Mouse (Mus musculus) hindbrain, embryonic 14.5 days (tissue): ENCODE measurements around the gene Aktip. TPM values are rescaled to one million over a fixed set of nuclear protein-coding genes. Genes with fewer than 3 reads are reported as not detected.

ENCODE experiments used
- ATAC-seq: fragments of 200-750 bp; cut with Nextera tagmentation; 2 replicates; pipeline ENCODE4 v1.8.0; 2017; ENCODE audit warnings: moderate number of reproducible peaks, mild to moderate bottlenecking, moderate TSS enrichment, moderate library complexity; ENCODE audit not compliant: low FRiP score
- DNase-seq: peaks from one replicate; pipeline ENCODE4 v3.0.0-alpha.2; 2015; ENCODE audit warnings: low spot score
- H3K27ac ChIP-seq: fragments of 300-500 bp; sonication (generic); 2 replicates; pipeline ENCODE4 v1.5.1; 2014; ENCODE audit warnings: mild to moderate bottlenecking, moderate library complexity
- H3K27me3 ChIP-seq: fragments of 300-500 bp; sonication (generic); 2 replicates; pipeline ENCODE4 v1.6.1; 2014; ENCODE audit warnings: mild to moderate bottlenecking, low read length, mixed read lengths; ENCODE audit not compliant: control insufficient read depth, insufficient read depth
- H3K36me3 ChIP-seq: fragments of 300-500 bp; sonication (generic); replicated peaks from 2 replicates; pipeline ENCODE4 v1.6.1; 2014; ENCODE audit not compliant: control insufficient read depth, insufficient read depth
- H3K4me1 ChIP-seq: fragments of 300-500 bp; sonication (generic); replicated peaks from 2 replicates; pipeline ENCODE4 v1.6.1; 2014; ENCODE audit warnings: antibody characterized with exemption, low read length, mixed read lengths; ENCODE audit not compliant: control insufficient read depth, insufficient read depth
- H3K4me2 ChIP-seq: fragments of 300-500 bp; sonication (generic); replicated peaks from 2 replicates; pipeline ENCODE4 v1.6.1; 2014; ENCODE audit warnings: mild to moderate bottlenecking, moderate library complexity
- H3K4me3 ChIP-seq: fragments of 300-500 bp; sonication (generic); replicated peaks from 2 replicates; pipeline ENCODE4 v1.5.1; 2014; ENCODE audit warnings: mild to moderate bottlenecking, low read length
- H3K9ac ChIP-seq: fragments of 300-500 bp; sonication (generic); 2 replicates; pipeline ENCODE4 v1.6.1; 2014
- H3K9me3 ChIP-seq: fragments of 300-500 bp; sonication (generic); 2 replicates; pipeline ENCODE4 v1.6.1; 2016; ENCODE audit warnings: low read length; ENCODE audit not compliant: control insufficient read depth
- WGBS: fragments of 180-500 bp; shearing (Covaris S2); extraction: QIAGEN DNeasy Blood & Tissue Kit; methylation state at CpG from one replicate; pipeline ENCODE4 v1.1.7; 2014; 5-methylcytosine and 5-hydroxymethylcytosine counted together
- polyA plus RNA-seq: library from polyadenylated mRNA; unstranded; fragments of >200 nt; fragmentation: Nextera tagmentation; extraction: Ambion mirVana; gene quantifications from 2 replicates; pipeline ENCODE4 v1.2.1, GENCODE M21; 2014

Gene Aktip
- polyA plus RNA-seq = 118 and 139 TPM in 2 replicates

DNA sequence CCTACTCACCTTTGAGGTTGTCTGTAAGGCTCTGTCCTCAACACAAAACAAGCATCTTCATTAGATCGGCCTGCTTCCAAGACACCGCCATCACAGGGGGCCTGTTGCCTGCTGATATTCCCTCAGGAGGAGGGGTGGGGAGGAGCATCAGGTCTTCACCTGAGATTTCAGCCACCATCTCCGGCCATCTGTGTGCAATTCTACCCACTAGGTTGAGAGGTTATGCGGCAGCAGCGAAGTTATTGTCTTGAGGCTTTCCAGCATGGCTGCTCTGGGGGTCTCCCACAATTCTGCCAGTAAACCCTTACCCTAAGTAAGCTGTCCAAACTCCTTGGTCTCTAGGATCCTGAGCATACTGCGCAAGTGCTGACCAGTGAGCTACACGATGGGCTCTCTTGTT is at the start of gene Aktip:
Gene Aktip (minus strand): TSS at position 101 of the 400 bp plus-strand sequence.
- H3K9me3 ChIP-seq = no peaks in the 10 kb centered on the region
- no peak for ATAC-seq

DNA sequence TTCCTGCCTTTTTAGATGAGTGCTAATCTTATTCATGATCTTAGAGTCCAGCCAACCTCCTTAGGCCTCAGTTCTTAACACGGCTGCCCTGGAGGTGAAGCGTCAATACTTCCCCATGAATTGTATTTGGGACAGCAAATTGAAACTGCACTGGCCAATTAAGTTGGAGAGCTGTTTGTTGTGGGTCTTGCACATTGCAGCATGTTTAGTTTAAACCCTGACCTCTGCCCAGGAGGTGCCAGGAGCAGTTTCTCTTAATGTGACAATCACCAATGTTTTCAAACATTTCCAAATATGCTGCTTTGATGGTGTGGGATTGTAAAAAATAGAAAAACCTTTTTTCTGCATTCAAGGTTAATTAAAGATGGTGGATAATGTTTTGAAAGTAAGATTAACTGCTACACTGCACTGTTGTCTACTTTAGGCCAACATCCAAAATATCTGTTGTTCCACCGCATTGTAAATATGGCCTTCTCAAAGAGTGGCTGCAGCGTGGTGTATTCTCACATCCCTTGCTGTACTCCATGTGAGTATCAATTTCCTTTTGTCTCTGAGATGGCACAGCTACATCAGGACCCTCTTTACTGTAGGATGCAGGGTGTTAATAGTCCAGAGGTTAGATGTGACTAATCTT is 46.2 kb upstream of the Aktip start:
- no peak overlapping the region for H3K4me3 ChIP-seq
- ATAC-seq (no peak), DNase-seq (no peak)
- H3K27ac ChIP-seq = no peak overlapping the region
- H3K4me1 ChIP-seq = no peaks in the 10 kb centered on the region
- H3K9me3 ChIP-seq = no peaks in the 10 kb centered on the region
- H3K9ac ChIP-seq = no peak overlapping the region
- no peaks in the 10 kb centered on the region for H3K27me3 ChIP-seq
- H3K4me2 ChIP-seq = no peak overlapping the region
- peaks cover 4% of the 10 kb centered on the region; the same call in 1 of the 2 replicates for H3K36me3 ChIP-seq
- WGBS = 82% methylated on average over 4 of the region's 4 CpGs

More for the DNA sequence above, at the start of gene Aktip:
- H3K4me2 ChIP-seq = no peak within 1 kb of the TSS
- H3K4me3 ChIP-seq = no peak within 1 kb of the TSS
- H3K27me3 ChIP-seq = no peaks in the 10 kb centered on the region
- no peak for DNase-seq
- no peak within 1 kb of the TSS for H3K27ac ChIP-seq
- 92% methylated on average over 7 of the region's 7 CpGs for WGBS
- no peak within 1 kb of the TSS for H3K9ac ChIP-seq
- no peaks in the 10 kb centered on the region for H3K36me3 ChIP-seq
- no peaks in the 10 kb centered on the region for H3K4me1 ChIP-seq

DNA sequence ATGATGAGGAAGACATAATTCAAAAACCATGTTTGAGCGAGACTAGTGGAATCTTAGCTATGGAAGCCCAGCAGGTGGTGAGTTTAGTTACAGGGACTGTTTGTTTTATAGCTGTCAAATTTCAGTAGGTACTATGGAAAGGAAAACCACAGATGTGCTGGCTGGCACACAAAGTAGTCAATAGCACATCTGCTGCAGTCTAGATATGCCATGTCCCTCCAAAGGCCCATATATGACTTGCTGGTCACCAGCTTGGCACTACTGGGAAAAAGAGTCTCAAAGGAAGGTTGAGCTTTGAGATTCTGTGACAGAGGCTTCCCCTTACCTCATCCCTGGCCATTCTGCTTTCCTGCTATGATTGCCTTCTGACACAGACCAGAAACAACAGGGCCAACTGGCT is 42.9 kb upstream of the Aktip start:
- H3K27me3 ChIP-seq = no peaks in the 10 kb centered on the region
- no peaks in the 10 kb centered on the region for H3K4me1 ChIP-seq
- no peaks in the 10 kb centered on the region for H3K9me3 ChIP-seq
- 64% methylated on average over 1 of the region's 1 CpGs for WGBS
- DNase-seq (no peak), ATAC-seq (no peak)
- no peaks in the 10 kb centered on the region for H3K36me3 ChIP-seq
- H3K4me2 ChIP-seq = no peak overlapping the region
- no peak overlapping the region for H3K9ac ChIP-seq
- H3K4me3 ChIP-seq = no peak overlapping the region
- H3K27ac ChIP-seq = no peak overlapping the region

DNA sequence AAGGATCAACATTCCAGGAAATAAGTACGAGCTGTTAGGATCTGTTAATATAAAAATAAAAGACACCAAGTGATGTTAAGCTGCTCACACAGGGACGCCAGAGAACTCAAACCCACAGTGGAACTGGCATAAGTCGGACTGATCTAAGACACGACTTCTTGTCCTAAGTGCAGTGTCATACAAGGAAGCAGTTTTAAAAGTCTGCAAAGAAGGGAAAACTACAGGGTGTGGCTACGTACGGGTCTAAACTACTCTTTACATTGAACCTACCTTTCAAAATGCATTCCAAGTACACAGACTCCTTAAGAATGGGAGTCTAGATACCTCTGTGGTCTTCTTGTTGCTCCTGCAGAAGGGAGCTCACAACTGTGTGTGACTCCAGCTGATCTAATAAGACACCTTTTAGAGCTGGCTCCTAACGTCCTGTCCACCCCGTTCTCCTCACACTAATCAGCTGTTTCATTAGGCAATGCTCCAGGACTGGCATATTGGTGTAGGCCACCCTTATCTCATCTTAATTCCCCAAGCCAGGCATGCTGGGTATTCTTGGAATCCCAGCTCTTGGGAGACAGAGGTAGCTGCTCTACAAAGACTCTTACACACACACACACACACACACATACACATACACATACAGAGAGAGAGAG is 42.2 kb upstream of the Aktip start:
- 83% methylated on average over 8 of the region's 8 CpGs for WGBS
- no peak for DNase-seq
- Histone ChIP-seq H3K9ac (no peak overlapping the region), H3K27me3 (no peaks in the 10 kb centered on the region), H3K4me3 (no peak overlapping the region), H3K4me1 (no peaks in the 10 kb centered on the region), H3K9me3 (no peaks in the 10 kb centered on the region), H3K27ac (no peak overlapping the region), H3K36me3 (no peaks in the 10 kb centered on the region), H3K4me2 (no peak overlapping the region)
- ATAC-seq = no peak

DNA sequence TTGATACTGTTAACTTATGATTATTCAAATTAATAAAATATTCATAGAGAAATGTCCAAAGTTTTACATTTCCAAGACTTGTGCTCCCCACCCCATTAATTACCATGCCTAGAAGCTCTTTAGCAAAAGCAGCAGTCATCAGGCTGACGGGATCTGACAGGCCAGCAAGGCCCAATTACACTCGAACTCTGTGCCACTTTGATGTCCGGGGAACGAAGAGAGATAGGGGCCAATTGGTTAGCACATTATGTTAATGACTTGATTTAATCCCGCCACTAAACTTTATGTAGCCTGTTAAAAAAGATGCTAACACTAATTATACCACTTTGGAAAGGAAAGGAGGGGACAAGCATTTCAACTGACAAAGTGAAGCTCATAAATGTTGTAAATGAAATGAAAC is 41.6 kb upstream of the Aktip start:
- Histone ChIP-seq H3K4me2 (no peak overlapping the region), H3K27ac (no peak overlapping the region), H3K4me3 (no peak overlapping the region), H3K36me3 (no peaks in the 10 kb centered on the region), H3K9ac (no peak overlapping the region), H3K4me1 (no peaks in the 10 kb centered on the region), H3K9me3 (no peaks in the 10 kb centered on the region), H3K27me3 (no peaks in the 10 kb centered on the region)
- DNase-seq = no peak
- ATAC-seq = no peak
- WGBS = 60% methylated on average over 5 of the region's 5 CpGs

DNA sequence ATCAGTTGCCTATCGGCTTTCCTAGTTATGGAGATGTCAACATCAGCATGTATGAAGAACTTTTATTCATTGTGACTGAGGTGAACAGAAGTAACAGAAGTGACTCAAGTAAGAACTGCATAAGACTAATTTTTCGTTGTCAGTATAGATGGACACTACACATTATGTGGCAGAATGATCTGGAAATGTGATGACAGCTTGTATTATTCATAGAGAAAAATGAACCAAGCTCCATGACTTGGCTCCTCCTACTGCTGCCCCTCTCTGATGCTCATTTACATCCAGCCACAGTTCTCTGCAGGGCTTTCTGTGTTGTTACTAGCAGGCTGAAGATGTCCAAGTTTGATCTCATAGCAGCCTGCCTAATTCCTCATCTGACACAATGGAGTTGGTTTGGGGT is 37.4 kb upstream of the Aktip start:
- 84% methylated on average over 2 of the region's 2 CpGs for WGBS
- Histone ChIP-seq H3K27me3 (no peaks in the 10 kb centered on the region), H3K9ac (no peak overlapping the region), H3K27ac (no peak overlapping the region), H3K4me3 (no peak overlapping the region), H3K4me1 (peaks cover 4% of the 10 kb centered on the region), H3K9me3 (no peaks in the 10 kb centered on the region), H3K36me3 (no peaks in the 10 kb centered on the region), H3K4me2 (no peak overlapping the region)
- no peak for ATAC-seq
- DNase-seq = no peak

DNA sequence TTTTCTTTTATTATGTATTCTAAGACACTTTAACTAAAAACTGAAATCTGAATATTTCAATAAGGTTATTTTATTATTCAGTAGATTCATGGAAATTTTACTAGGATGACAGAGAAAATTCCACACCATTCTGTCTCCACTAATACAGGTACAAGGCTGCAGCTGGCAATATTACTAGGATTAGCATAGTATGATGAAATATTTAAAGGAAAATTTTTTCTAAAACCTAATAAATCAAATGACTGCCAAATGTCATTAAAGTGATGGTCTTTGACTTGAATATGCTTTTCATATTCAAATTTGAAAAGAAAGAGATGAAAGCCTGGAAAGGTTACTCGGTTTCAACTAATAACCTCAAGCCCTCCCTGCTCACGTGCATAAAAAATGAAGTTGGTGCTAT is 34.3 kb upstream of the Aktip start:
- ATAC-seq (no peak), DNase-seq (no peak)
- Histone ChIP-seq H3K4me2 (no peak overlapping the region), H3K9me3 (no peaks in the 10 kb centered on the region), H3K36me3 (no peaks in the 10 kb centered on the region), H3K4me1 (peaks cover 4% of the 10 kb centered on the region), H3K27ac (no peak overlapping the region), H3K9ac (no peak overlapping the region), H3K27me3 (no peaks in the 10 kb centered on the region), H3K4me3 (no peak overlapping the region)
- 21% methylated on average over 2 of the region's 2 CpGs for WGBS

DNA sequence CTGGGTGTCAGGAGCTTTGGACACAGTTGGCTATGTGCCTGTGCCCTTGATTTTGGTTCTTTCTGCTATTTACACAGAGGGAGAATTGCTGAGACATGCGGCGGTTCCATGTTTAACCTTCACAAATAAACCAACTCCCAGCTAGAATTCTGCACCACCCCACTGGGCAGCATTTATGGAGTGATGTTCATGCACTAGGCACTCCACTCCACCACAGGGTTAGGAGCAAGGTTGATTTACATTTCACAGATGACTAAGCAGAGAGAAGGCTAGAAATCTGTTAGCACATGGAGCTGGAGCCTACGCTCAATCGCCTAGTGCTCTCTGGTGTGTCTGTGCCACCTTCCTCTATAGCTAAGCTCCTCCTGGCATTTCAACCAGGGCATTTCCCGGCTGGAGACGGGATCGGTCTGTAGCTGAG is 27.7 kb upstream of the Aktip start:
- ATAC-seq (no peak), DNase-seq (no peak)
- H3K27me3 ChIP-seq = no peaks in the 10 kb centered on the region
- no peak overlapping the region for H3K4me2 ChIP-seq
- no peaks in the 10 kb centered on the region for H3K36me3 ChIP-seq
- H3K4me3 ChIP-seq = no peak overlapping the region
- no peaks in the 10 kb centered on the region for H3K9me3 ChIP-seq
- H3K27ac ChIP-seq = no peak overlapping the region
- H3K9ac ChIP-seq = no peak overlapping the region
- 92% methylated on average over 7 of the region's 7 CpGs for WGBS
- no peaks in the 10 kb centered on the region for H3K4me1 ChIP-seq

DNA sequence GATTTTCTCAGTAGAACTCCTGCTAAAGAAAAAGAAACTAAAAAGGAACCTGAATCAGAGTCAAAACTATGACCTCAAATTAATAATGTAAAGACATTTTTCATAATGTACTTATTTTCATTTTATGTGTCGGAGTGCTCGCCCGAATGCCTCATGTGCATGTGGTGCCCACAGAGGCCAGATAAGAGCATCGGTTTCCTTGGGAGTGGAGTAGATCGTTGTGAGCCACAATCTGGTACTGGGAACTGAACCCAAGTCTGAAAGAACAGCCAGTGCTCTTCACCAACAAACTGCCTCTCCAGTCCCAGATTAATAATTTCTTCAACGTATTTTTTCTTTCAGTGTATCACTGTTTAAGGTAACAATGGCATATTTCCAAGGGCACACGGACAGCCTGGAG is 24.5 kb upstream of the Aktip start:
- no peak overlapping the region for H3K9ac ChIP-seq
- 95% methylated on average over 7 of the region's 7 CpGs for WGBS
- no peak for ATAC-seq

More for the DNA sequence above, 24.5 kb upstream of the Aktip start:
- Histone ChIP-seq H3K27ac (no peak overlapping the region), H3K4me2 (no peak overlapping the region), H3K4me3 (no peak overlapping the region), H3K4me1 (no peaks in the 10 kb centered on the region), H3K27me3 (no peaks in the 10 kb centered on the region), H3K36me3 (no peaks in the 10 kb centered on the region), H3K9me3 (no peaks in the 10 kb centered on the region)
- no peak for DNase-seq
